Mouse (Mus musculus): ENCODE results near the gene Nucks1.

GRCm38 (mm10) chr1:131910674-131911558 lies 582 bp downstream of the Nucks1 start:
- no peak for TF ChIP-seq CTCF (IDR thresholded peaks at IDR 0.05; ENCODE audit: control insufficient read depth, insufficient read depth, insufficient replicate concordance, low read depth, low read length)
- peak; percentile 7 for TF ChIP-seq POLR2A (IDR thresholded peaks at IDR 0.05; ENCODE audit: control insufficient read depth, low read depth, low read length)

All from testis, adult 2 months (tissue).